Mouse (Mus musculus) limb, embryonic 12.5 days (tissue): ENCODE results near the gene Ctss. TPM values are rescaled to one million over a fixed set of nuclear protein-coding genes. Genes with fewer than 3 reads are reported as not detected.
"Not testable (repeated sequence)": the region's sequence is repeated elsewhere in the genome, so short reads cannot be mapped to it uniquely, and the experiment has no call there.

Experiments used
- ATAC-seq: fragments of 200-750 bp; cut with Nextera tagmentation; 2 replicates; pipeline ENCODE4 v1.8.0; 2017; ENCODE audit warnings: low read depth, moderate TSS enrichment; ENCODE audit not compliant: insufficient number of reproducible peaks, insufficient read depth, low FRiP score, low TSS enrichment
- H3K27ac ChIP-seq: fragments of 300-500 bp; sonication (generic); 2 replicates; pipeline ENCODE4 v1.5.1; 2016; ENCODE audit warnings: mild to moderate bottlenecking, moderate library complexity
- H3K27me3 ChIP-seq: fragments of 300-500 bp; sonication (generic); 2 replicates; pipeline ENCODE4 v1.6.1; 2016; ENCODE audit warnings: mild to moderate bottlenecking, moderate library complexity
- H3K36me3 ChIP-seq: fragments of 300-500 bp; sonication (generic); 2 replicates; pipeline ENCODE4 v1.6.1; 2016; ENCODE audit warnings: mild to moderate bottlenecking, moderate library complexity
- H3K4me1 ChIP-seq: fragments of 300-500 bp; sonication (generic); replicated peaks from 2 replicates; pipeline ENCODE4 v1.6.1; 2016
- H3K4me2 ChIP-seq: fragments of 300-500 bp; sonication (generic); 2 replicates; pipeline ENCODE4 v1.6.1; 2016; ENCODE audit warnings: mild to moderate bottlenecking, moderate library complexity
- H3K4me3 ChIP-seq: fragments of 300-500 bp; sonication (generic); replicated peaks from 2 replicates; pipeline ENCODE4 v1.5.1; 2016; ENCODE audit warnings: mild to moderate bottlenecking
- H3K9ac ChIP-seq: fragments of 300-500 bp; sonication (generic); replicated peaks from 2 replicates; pipeline ENCODE4 v1.6.1; 2016; ENCODE audit warnings: mild to moderate bottlenecking, moderate library complexity
- H3K9me3 ChIP-seq: fragments of 300-500 bp; sonication (generic); 2 replicates; pipeline ENCODE4 v1.6.1; 2016; ENCODE audit warnings: mild to moderate bottlenecking, moderate library complexity
- WGBS: fragments of 180-500 bp; shearing (Covaris S2); methylation state at CpG from one replicate; pipeline ENCODE4 v1.1.7; 2016; 5-methylcytosine and 5-hydroxymethylcytosine counted together
- polyA plus RNA-seq: library from polyadenylated mRNA; unstranded; fragments of >200 nt; fragmentation: Nextera tagmentation; extraction: Ambion mirVana; gene quantifications from 2 replicates; pipeline ENCODE4 v1.2.1, GENCODE M21; 2016

Ctss gene
- polyA plus RNA-seq, 1 experiment from 2014 or later = 6.1 TPM

DNA sequence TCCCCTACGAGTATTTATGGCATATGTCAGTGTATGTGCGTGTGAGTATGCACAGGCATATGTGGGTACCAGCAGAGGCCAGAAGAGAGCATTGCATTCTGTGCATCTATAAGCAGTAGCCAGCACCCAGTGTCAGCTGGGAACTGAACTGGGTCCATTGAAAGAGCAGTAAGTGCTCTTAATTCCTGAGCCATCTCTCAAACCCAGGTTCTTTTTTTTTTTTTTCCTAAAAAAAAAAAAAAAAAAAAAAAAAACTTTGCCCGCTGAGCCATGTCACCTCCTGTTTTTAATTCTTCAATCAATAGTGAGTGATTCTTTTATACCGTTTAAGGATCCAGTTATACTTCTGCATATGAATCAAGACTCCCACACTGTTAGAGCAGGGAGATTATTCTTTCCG lies 6.8 kb downstream of the Ctss start:
- Histone ChIP-seq H3K27me3 (no peaks in the 10 kb centered on the region), H3K27ac (no peak overlapping the region), H3K9ac (no peak overlapping the region), H3K4me2 (no peak overlapping the region), H3K9me3 (0 out of 2 replicates have a peak, but pooled peaks cover 6% of the 10 kb centered on the region), H3K4me3 (no peak overlapping the region), H3K4me1 (no peaks in the 10 kb centered on the region), H3K36me3 (no peaks in the 10 kb centered on the region)
- no peak for ATAC-seq
- 84% methylated on average over 5 of the region's 5 CpGs for WGBS

DNA sequence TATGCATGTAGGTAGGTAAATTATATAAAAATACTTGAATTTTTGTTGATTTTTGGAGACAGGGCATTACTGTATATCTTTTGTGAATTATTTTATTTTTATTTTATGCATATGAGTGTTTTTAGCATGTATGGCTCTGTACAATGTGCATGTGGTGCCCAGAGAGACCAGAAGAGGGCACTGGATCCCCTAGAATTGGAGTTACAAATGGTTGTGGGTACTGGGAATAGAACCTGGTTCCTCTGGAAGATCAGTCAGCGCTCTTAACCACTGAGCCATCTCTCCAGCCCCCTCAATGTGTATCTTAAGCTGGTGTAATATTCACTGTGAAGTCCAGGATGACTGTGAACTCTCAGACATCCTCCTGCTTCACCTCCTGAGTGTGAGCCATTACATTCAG lies 8.3 kb downstream of the Ctss start:
- no peaks in the 10 kb centered on the region for H3K4me1 ChIP-seq
- ATAC-seq = no peak
- WGBS = 67% methylated on average over 1 of the region's 1 CpGs
- no peak overlapping the region for H3K4me2 ChIP-seq
- H3K4me3 ChIP-seq = no peak overlapping the region
- 0 out of 2 replicates have a peak, but pooled peaks cover 6% of the 10 kb centered on the region for H3K9me3 ChIP-seq
- no peaks in the 10 kb centered on the region for H3K27me3 ChIP-seq
- no peak overlapping the region for H3K9ac ChIP-seq
- H3K27ac ChIP-seq = no peak overlapping the region
- no peaks in the 10 kb centered on the region for H3K36me3 ChIP-seq

DNA sequence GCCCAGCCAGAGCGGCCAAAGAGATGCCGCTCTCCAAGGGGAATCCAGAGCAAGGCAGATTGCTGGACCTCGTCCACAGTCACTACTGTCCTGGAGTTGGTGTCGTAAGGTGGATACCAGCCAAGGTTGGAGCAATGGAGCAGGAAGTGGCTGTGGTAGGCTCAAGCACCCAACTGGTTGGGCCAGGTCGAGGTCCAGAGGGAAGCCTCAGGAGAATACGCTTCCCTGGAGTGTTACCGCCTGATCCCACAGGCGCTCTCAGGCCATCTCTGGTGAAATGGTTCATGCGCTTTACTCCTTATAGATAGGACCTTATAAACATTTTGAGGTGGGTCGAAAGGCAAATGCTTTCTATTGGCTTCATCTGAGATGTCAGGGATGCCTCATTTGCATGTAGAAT lies 12.3 kb downstream of the Ctss start:
- no peak overlapping the region for H3K4me3 ChIP-seq
- no peak overlapping the region for H3K27ac ChIP-seq
- H3K4me2 ChIP-seq = no peak overlapping the region
- H3K9ac ChIP-seq = no peak overlapping the region
- H3K4me1 ChIP-seq = no peaks in the 10 kb centered on the region
- no peaks in the 10 kb centered on the region for H3K27me3 ChIP-seq
- no peaks in the 10 kb centered on the region for H3K36me3 ChIP-seq
- 0 out of 2 replicates have a peak, but pooled peaks cover 6% of the 10 kb centered on the region for H3K9me3 ChIP-seq
- WGBS = 90% methylated on average over 10 of the region's 10 CpGs
- ATAC-seq = no peak

DNA sequence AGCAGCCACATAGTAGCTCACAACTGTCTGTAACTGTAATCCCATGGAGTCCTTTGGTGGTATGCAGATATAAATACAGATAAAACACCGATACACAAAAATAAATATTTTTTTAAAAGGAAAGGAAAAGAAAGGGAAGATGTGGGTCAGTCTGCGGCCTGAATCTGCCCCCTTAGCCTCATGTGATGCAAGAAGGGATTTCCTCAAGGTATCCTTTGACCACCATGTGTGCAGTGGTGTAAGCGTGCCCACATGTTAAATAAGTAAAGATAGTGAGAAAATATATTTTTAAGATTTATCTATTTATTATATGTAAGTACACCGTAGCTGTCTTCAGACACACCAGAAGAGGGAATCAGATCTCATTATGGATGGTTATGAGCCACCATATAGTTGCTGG lies 13.3 kb downstream of the Ctss start:
- Histone ChIP-seq H3K9ac (no peak overlapping the region), H3K4me2 (no peak overlapping the region), H3K27ac (no peak overlapping the region), H3K36me3 (no peaks in the 10 kb centered on the region), H3K9me3 (0 out of 2 replicates have a peak, but pooled peaks cover 6% of the 10 kb centered on the region), H3K4me3 (no peak overlapping the region), H3K4me1 (no peaks in the 10 kb centered on the region), H3K27me3 (no peaks in the 10 kb centered on the region)
- no peak for ATAC-seq
- 90% methylated on average over 4 of the region's 4 CpGs for WGBS

DNA sequence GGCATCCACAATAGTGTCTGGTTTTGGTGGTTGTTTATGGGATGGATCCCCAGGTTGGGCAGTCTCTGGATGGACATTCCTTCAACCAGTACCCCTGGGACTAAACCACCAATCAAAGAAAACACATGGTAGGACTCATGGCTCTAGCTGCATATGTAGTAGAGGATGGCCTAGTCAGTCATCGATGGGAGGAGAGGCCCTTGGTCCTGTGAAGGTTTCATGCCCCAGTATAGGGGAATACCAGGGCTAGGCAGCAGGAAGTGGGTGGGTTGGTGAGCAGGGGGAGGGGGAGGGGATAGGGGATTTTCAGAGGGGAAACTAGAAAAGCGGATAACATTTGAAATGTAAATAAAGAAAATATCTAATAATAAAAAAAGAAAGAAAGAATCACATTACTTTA lies 14.6 kb downstream of the Ctss start:
- not testable (repeated sequence) for H3K4me1 ChIP-seq, H3K27me3 ChIP-seq, H3K36me3 ChIP-seq, H3K9ac ChIP-seq, H3K4me3 ChIP-seq, H3K27ac ChIP-seq, H3K9me3 ChIP-seq, ATAC-seq, H3K4me2 ChIP-seq
- 77% methylated on average over 2 of the region's 2 CpGs for WGBS

DNA sequence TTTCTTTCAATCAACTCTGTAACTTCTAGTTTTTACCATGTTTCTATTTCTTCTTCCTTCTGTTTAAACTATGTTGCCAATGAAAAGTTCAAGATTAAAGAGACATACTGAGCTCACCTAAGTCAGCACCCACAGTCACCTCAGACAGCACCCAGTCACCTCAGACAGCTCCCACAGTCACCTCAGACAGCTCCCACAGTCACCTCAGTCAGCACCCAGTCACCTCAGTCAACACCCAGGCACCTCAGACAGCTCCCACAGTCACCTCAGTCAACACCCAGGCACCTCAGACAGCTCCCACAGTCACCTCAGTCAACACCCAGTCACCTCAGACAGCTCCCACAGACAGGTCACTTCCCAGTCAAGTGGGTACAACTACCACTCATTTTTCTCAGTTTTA lies 15.6 kb downstream of the Ctss start:
- H3K27me3 ChIP-seq = no peaks in the 10 kb centered on the region
- no peak overlapping the region for H3K27ac ChIP-seq
- H3K4me2 ChIP-seq = no peak overlapping the region
- no peaks in the 10 kb centered on the region for H3K9me3 ChIP-seq
- H3K9ac ChIP-seq = no peak overlapping the region
- no peak for ATAC-seq
- no peak overlapping the region for H3K4me3 ChIP-seq
- no peaks in the 10 kb centered on the region for H3K36me3 ChIP-seq
- no peaks in the 10 kb centered on the region for H3K4me1 ChIP-seq

DNA sequence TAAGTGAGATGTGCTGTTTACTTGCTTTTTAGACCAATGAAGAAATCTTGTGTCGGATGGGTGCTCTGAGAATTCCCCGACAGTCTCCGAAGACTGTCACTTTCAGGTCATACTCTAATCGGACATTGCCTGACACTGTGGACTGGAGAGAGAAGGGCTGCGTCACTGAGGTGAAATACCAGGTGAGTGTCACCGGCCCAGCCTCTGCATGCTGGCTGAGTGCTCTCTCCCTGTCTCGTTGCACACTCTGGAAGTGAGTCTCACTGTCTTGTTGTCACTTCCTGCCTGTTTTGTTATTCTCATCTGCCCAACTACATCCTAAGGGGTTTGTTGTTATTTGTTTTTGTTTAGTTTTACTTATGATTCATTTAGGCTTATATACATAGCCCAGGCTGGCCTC lies 16.4 kb downstream of the Ctss start:
- H3K4me3 ChIP-seq = no peak overlapping the region
- no peak overlapping the region for H3K9ac ChIP-seq
- H3K36me3 ChIP-seq = no peaks in the 10 kb centered on the region
- H3K27ac ChIP-seq = no peak overlapping the region
- no peaks in the 10 kb centered on the region for H3K4me1 ChIP-seq
- ATAC-seq = no peak
- 70% methylated on average over 7 of the region's 7 CpGs for WGBS
- H3K4me2 ChIP-seq = no peak overlapping the region
- no peaks in the 10 kb centered on the region for H3K9me3 ChIP-seq
- H3K27me3 ChIP-seq = no peaks in the 10 kb centered on the region

DNA sequence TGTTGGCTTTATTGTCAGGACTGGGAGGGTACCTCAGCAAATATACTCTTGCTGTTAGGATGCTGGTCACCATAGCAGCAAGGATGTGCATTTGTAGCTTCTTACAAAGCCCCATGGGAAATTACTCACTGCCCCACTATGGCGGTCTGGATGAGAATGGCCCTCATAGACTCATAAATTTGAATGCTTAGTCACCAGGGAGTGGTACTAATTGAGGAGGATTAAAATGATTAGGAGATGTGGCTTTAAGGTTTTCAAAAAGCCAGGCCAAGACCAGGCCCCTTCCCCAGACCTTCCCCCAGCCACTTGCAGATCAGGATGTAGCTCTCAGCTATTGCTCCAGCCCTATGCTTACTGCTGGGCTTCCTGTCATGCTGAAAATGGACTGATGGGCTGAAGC lies 23.6 kb downstream of the Ctss start:
- H3K4me2 ChIP-seq = no peak overlapping the region
- 80% methylated on average over 1 of the region's 1 CpGs for WGBS
- no peak for ATAC-seq

DNA sequence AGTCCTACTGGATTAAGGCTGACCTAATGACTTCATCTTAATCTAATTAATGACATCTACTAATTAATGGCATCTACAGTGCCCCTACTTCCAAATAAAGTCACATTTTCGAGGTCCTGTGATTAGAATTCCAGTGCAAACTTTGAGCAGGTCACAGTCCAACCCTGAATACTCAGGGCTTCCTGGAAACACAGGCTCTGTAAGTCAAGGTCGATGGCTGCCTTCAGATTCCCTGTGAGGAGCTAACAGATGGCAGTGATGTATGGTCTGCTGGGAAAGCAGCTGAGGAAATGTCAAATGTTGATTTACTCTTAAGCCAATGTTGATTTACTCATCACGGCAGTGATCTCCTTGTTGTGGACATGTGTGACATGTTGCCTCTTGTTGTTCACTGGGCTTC lies 27.4 kb downstream of the Ctss start:
- H3K4me3 ChIP-seq = no peak overlapping the region
- no peaks in the 10 kb centered on the region for H3K9me3 ChIP-seq
- WGBS = 57% methylated on average over 3 of the region's 3 CpGs
- H3K4me1 ChIP-seq = no peaks in the 10 kb centered on the region
- ATAC-seq = no peak
- no peak overlapping the region for H3K27ac ChIP-seq
- H3K36me3 ChIP-seq = no peaks in the 10 kb centered on the region
- no peak overlapping the region for H3K4me2 ChIP-seq
- H3K9ac ChIP-seq = no peak overlapping the region
- H3K27me3 ChIP-seq = no peaks in the 10 kb centered on the region

More for the DNA sequence above, 23.6 kb downstream of the Ctss start:
- Histone ChIP-seq H3K36me3 (no peaks in the 10 kb centered on the region), H3K9me3 (no peaks in the 10 kb centered on the region), H3K9ac (no peak overlapping the region), H3K4me1 (no peaks in the 10 kb centered on the region), H3K4me3 (no peak overlapping the region), H3K27me3 (no peaks in the 10 kb centered on the region), H3K27ac (no peak overlapping the region)

DNA sequence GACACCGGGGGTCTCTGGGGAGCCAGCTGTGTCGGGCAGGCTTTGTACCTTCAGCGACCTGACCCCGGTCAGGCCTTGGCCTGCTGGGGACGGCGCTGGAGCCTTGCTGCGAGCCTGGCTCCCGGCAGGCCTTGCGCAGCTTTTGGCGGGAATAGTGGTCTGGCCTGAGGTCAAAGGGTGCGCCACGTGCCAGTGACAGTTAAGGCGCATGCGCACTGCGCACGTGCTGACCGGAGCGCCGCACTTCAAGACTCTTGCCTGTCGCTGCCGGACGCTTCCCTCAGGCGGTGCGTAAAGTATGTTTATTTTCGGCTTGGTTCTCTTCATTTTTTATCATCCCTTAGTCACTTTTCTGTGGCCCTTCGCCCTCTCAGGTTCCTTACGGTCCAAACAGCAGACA lies 32.9 kb downstream of the Ctss start, which contains the start of gene Hormad1:
Gene Hormad1, plus strand, starts transcription at position 241 of the 400 bp plus-strand sequence.
- Histone ChIP-seq H3K4me1 (no peaks in the 10 kb centered on the region), H3K27me3 (no peaks in the 10 kb centered on the region), H3K27ac (no peak within 1 kb of the TSS), H3K9me3 (no peaks in the 10 kb centered on the region), H3K4me3 (no peak within 1 kb of the TSS), H3K9ac (no peak within 1 kb of the TSS), H3K4me2 (no peak within 1 kb of the TSS), H3K36me3 (no peaks in the 10 kb centered on the region)
- ATAC-seq = no peak
- WGBS = 89% methylated on average over 27 of the region's 27 CpGs

DNA sequence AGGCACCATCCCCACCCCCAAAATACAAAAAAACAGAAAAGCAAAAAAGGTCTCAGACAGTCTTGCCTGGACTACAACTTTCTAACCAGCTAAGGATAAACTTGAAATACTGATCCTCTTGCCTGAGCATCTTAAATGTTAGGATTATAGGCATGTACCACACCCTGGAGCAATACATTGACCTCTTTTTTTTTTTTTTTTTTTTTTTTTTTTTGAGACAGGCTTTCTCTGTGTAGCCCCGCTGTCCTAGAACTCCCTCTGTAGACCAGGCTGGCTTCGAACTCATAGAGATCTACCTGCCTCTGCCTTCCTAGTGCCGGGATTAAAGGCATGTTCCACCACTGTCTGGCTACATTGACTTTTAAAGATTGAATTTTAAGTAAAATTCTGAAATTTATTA lies 34.2 kb downstream of the Ctss start:
- WGBS = 92% methylated on average over 3 of the region's 3 CpGs

DNA sequence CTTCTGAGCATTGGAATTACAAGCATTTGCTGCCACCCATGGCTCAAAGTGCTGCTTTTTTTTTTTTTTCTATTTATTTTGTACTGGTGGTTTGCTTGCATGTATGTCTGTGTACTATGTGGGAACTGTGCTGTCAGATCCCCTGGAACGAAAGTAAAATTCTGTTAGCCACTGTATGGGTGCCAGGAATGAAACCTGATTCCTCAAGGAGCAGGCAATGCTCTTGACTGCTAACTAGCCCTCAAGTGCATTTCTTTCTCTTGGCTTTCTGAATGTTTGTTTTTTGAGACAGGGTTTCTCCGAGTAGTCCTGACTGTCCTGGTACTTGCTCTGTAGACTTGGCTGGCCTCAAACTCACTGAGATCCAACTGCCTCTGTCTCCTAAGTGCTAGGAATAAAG lies 35.2 kb downstream of the Ctss start:
- WGBS = 73% methylated on average over 2 of the region's 2 CpGs
- no peak overlapping the region for H3K4me2 ChIP-seq
- no peaks in the 10 kb centered on the region for H3K27me3 ChIP-seq
- no peak overlapping the region for H3K27ac ChIP-seq
- no peaks in the 10 kb centered on the region for H3K4me1 ChIP-seq
- no peak overlapping the region for H3K4me3 ChIP-seq
- no peak overlapping the region for H3K9ac ChIP-seq
- no peaks in the 10 kb centered on the region for H3K9me3 ChIP-seq
- H3K36me3 ChIP-seq = no peaks in the 10 kb centered on the region
- no peak for ATAC-seq

More for the DNA sequence above, 34.2 kb downstream of the Ctss start:
- no peaks in the 10 kb centered on the region for H3K36me3 ChIP-seq
- H3K27ac ChIP-seq = no peak overlapping the region
- H3K4me2 ChIP-seq = no peak overlapping the region
- ATAC-seq = no peak
- H3K4me1 ChIP-seq = no peaks in the 10 kb centered on the region
- H3K27me3 ChIP-seq = no peaks in the 10 kb centered on the region
- no peak overlapping the region for H3K9ac ChIP-seq
- H3K4me3 ChIP-seq = no peak overlapping the region
- H3K9me3 ChIP-seq = no peaks in the 10 kb centered on the region
